Mouse (Mus musculus) liver, embryonic 15.5 days (tissue): Measurements from ENCODE around the gene Car10. TPM values are rescaled to one million over a fixed set of nuclear protein-coding genes. Genes with fewer than 3 reads are reported as not detected.

Source experiments
- ATAC-seq: fragments of 200-750 bp; cut with Nextera tagmentation; 2 replicates; pipeline ENCODE4 v1.8.0; 2017; ENCODE audit warnings: moderate number of reproducible peaks, mild to moderate bottlenecking, moderate library complexity; ENCODE audit not compliant: insufficient read depth
- H3K27ac ChIP-seq: fragments of 300-500 bp; sonication (generic); replicated peaks from 2 replicates; pipeline ENCODE4 v1.5.1; 2015; ENCODE audit warnings: mild to moderate bottlenecking, inconsistent platforms
- H3K27me3 ChIP-seq: fragments of 300-500 bp; sonication (generic); 2 replicates; pipeline ENCODE4 v1.6.1; 2015; ENCODE audit warnings: mild to moderate bottlenecking, inconsistent platforms
- H3K36me3 ChIP-seq: fragments of 300-500 bp; sonication (generic); replicated peaks from 2 replicates; pipeline ENCODE4 v1.6.1; 2015; ENCODE audit warnings: moderate library complexity, mild to moderate bottlenecking, inconsistent platforms
- H3K4me1 ChIP-seq: fragments of 300-500 bp; sonication (generic); replicated peaks from 2 replicates; pipeline ENCODE4 v1.6.1; 2015; ENCODE audit warnings: inconsistent platforms
- H3K4me2 ChIP-seq: fragments of 300-500 bp; sonication (generic); 2 replicates; pipeline ENCODE4 v1.6.1; 2015; ENCODE audit warnings: moderate library complexity, mild to moderate bottlenecking, inconsistent platforms
- H3K4me3 ChIP-seq: fragments of 300-500 bp; sonication (generic); replicated peaks from 2 replicates; pipeline ENCODE4 v1.5.1; 2015; ENCODE audit warnings: mild to moderate bottlenecking, inconsistent platforms
- H3K9ac ChIP-seq: fragments of 300-500 bp; sonication (generic); 2 replicates; pipeline ENCODE4 v1.6.1; 2015; ENCODE audit warnings: moderate library complexity, mild to moderate bottlenecking, inconsistent platforms
- H3K9me3 ChIP-seq: fragments of 300-500 bp; sonication (generic); replicated peaks from 2 replicates; pipeline ENCODE4 v1.6.1; 2016; ENCODE audit warnings: inconsistent platforms
- WGBS: fragments of 180-500 bp; shearing (Covaris S2); methylation state at CpG from one replicate; pipeline ENCODE4 v1.1.7; 2015; ENCODE audit warnings: mixed read lengths; ENCODE audit not compliant: insufficient replicate concordance; 5-methylcytosine and 5-hydroxymethylcytosine counted together
- polyA plus RNA-seq: library from polyadenylated mRNA; unstranded; fragments of >200 nt; fragmentation: Nextera tagmentation; extraction: Ambion mirVana; gene quantifications from 2 replicates; pipeline ENCODE4 v1.2.1, GENCODE M21; 2015

Gene Car10
- polyA plus RNA-seq, 1 experiment from 2014 or later = not detected

GRCm38 (mm10) chr11:93531029-93531680, 433.3 kb downstream of the Car10 start:
- no peak overlapping the region for H3K9ac ChIP-seq
- WGBS = 29% methylated on average over 7 of the region's 7 CpGs
- H3K27ac ChIP-seq = no peak overlapping the region
- no peaks in the 10 kb centered on the region for H3K27me3 ChIP-seq
- H3K4me3 ChIP-seq = no peak overlapping the region
- H3K4me2 ChIP-seq = no peak overlapping the region
- ATAC-seq = no peak
- H3K4me1 ChIP-seq = no peaks in the 10 kb centered on the region
- H3K9me3 ChIP-seq = no peaks in the 10 kb centered on the region
- no peaks in the 10 kb centered on the region for H3K36me3 ChIP-seq

GRCm38 (mm10) chr11:93536244-93536643, 438.4 kb downstream of the Car10 start:
- Histone ChIP-seq H3K27ac (no peak overlapping the region), H3K4me1 (no peaks in the 10 kb centered on the region), H3K9ac (no peak overlapping the region), H3K27me3 (no peaks in the 10 kb centered on the region), H3K36me3 (no peaks in the 10 kb centered on the region), H3K9me3 (no peaks in the 10 kb centered on the region), H3K4me3 (no peak overlapping the region), H3K4me2 (no peak overlapping the region)
- ATAC-seq = no peak
- WGBS = 65% methylated on average over 6 of the region's 6 CpGs

- H3K9me3 ChIP-seq = no peaks in the 10 kb centered on the region
- no peak overlapping the region for H3K4me3 ChIP-seq
- H3K4me2 ChIP-seq = no peak overlapping the region
- ATAC-seq = no peak
- H3K4me1 ChIP-seq = no peaks in the 10 kb centered on the region
- no peak overlapping the region for H3K9ac ChIP-seq
- H3K27ac ChIP-seq = no peak overlapping the region
- H3K27me3 ChIP-seq = no peaks in the 10 kb centered on the region
- WGBS = 49% methylated on average over 5 of the region's 5 CpGs
- H3K36me3 ChIP-seq = no peaks in the 10 kb centered on the region
Observed at GRCm38 (mm10) chr11:93548904-93549303, 451.1 kb downstream of the Car10 start.

GRCm38 (mm10) chr11:93550908-93551307, 453.1 kb downstream of the Car10 start:
- H3K27me3 ChIP-seq = no peaks in the 10 kb centered on the region
- H3K27ac ChIP-seq = no peak overlapping the region
- no peaks in the 10 kb centered on the region for H3K4me1 ChIP-seq
- WGBS = 4% methylated on average over 3 of the region's 3 CpGs
- no peak overlapping the region for H3K4me3 ChIP-seq
- no peak for ATAC-seq
- H3K4me2 ChIP-seq = no peak overlapping the region
- H3K36me3 ChIP-seq = no peaks in the 10 kb centered on the region
- H3K9ac ChIP-seq = no peak overlapping the region
- H3K9me3 ChIP-seq = no peaks in the 10 kb centered on the region

GRCm38 (mm10) chr11:93559118-93559517, 461.3 kb downstream of the Car10 start:
- WGBS = 55% methylated on average over 3 of the region's 3 CpGs
- Histone ChIP-seq H3K27me3 (no peaks in the 10 kb centered on the region), H3K27ac (no peak overlapping the region), H3K9me3 (no peaks in the 10 kb centered on the region), H3K4me1 (no peaks in the 10 kb centered on the region), H3K4me3 (no peak overlapping the region), H3K36me3 (no peaks in the 10 kb centered on the region), H3K9ac (no peak overlapping the region), H3K4me2 (no peak overlapping the region)
- ATAC-seq = no peak

- Histone ChIP-seq H3K9me3 (no peaks in the 10 kb centered on the region), H3K9ac (no peak overlapping the region), H3K27me3 (no peaks in the 10 kb centered on the region), H3K4me3 (no peak overlapping the region), H3K36me3 (no peaks in the 10 kb centered on the region), H3K4me1 (no peaks in the 10 kb centered on the region), H3K27ac (no peak overlapping the region), H3K4me2 (no peak overlapping the region)
- WGBS = 69% methylated on average over 7 of the region's 7 CpGs
- no peak for ATAC-seq
Observed at GRCm38 (mm10) chr11:93560570-93560969, 462.7 kb downstream of the Car10 start.

- no peak for ATAC-seq
- H3K27me3 ChIP-seq = no peaks in the 10 kb centered on the region
- H3K27ac ChIP-seq = no peak overlapping the region
- no peak overlapping the region for H3K4me2 ChIP-seq
- no peaks in the 10 kb centered on the region for H3K9me3 ChIP-seq
- H3K4me3 ChIP-seq = no peak overlapping the region
- H3K9ac ChIP-seq = no peak overlapping the region
- H3K36me3 ChIP-seq = no peaks in the 10 kb centered on the region
- no peaks in the 10 kb centered on the region for H3K4me1 ChIP-seq
Observed at GRCm38 (mm10) chr11:93562330-93562865, 464.6 kb downstream of the Car10 start.

GRCm38 (mm10) chr11:93565756-93566155, 467.9 kb downstream of the Car10 start:
- no peak overlapping the region for H3K9ac ChIP-seq
- 50% methylated on average over 3 of the region's 3 CpGs for WGBS
- H3K27me3 ChIP-seq = no peaks in the 10 kb centered on the region
- H3K4me3 ChIP-seq = no peak overlapping the region
- no peak overlapping the region for H3K27ac ChIP-seq
- H3K36me3 ChIP-seq = no peaks in the 10 kb centered on the region
- no peak for ATAC-seq
- no peak overlapping the region for H3K4me2 ChIP-seq
- no peaks in the 10 kb centered on the region for H3K4me1 ChIP-seq
- no peaks in the 10 kb centered on the region for H3K9me3 ChIP-seq

- H3K27ac ChIP-seq = no peak overlapping the region
- H3K9ac ChIP-seq = no peak overlapping the region
- H3K36me3 ChIP-seq = no peaks in the 10 kb centered on the region
- no peaks in the 10 kb centered on the region for H3K4me1 ChIP-seq
- no peak for ATAC-seq
- no peak overlapping the region for H3K4me3 ChIP-seq
- no peaks in the 10 kb centered on the region for H3K9me3 ChIP-seq
- H3K4me2 ChIP-seq = no peak overlapping the region
- H3K27me3 ChIP-seq = no peaks in the 10 kb centered on the region
- 57% methylated on average over 11 of the region's 11 CpGs for whole genome bisulfite sequencing
Observed at GRCm38 (mm10) chr11:93571917-93572641, 474.3 kb downstream of the Car10 start.

GRCm38 (mm10) chr11:93577441-93577840, 479.6 kb downstream of the Car10 start:
- H3K27me3 ChIP-seq = no peaks in the 10 kb centered on the region
- no peaks in the 10 kb centered on the region for H3K36me3 ChIP-seq
- no peak for ATAC-seq
- 74% methylated on average over 2 of the region's 2 CpGs for WGBS
- H3K9ac ChIP-seq = no peak overlapping the region
- no peak overlapping the region for H3K4me3 ChIP-seq
- no peaks in the 10 kb centered on the region for H3K9me3 ChIP-seq
- H3K4me2 ChIP-seq = no peak overlapping the region
- H3K27ac ChIP-seq = no peak overlapping the region
- H3K4me1 ChIP-seq = no peaks in the 10 kb centered on the region

- no peak overlapping the region for H3K4me2 ChIP-seq
- 83% methylated on average over 1 of the region's 1 CpGs for WGBS
- H3K27me3 ChIP-seq = no peaks in the 10 kb centered on the region
- H3K36me3 ChIP-seq = no peaks in the 10 kb centered on the region
- no peaks in the 10 kb centered on the region for H3K4me1 ChIP-seq
- no peak overlapping the region for H3K4me3 ChIP-seq
- H3K9me3 ChIP-seq = no peaks in the 10 kb centered on the region
- ATAC-seq = no peak
- no peak overlapping the region for H3K9ac ChIP-seq
- H3K27ac ChIP-seq = no peak overlapping the region
Observed at GRCm38 (mm10) chr11:93579626-93580025, 481.8 kb downstream of the Car10 start.
